Mouse (Mus musculus): Measurements from ENCODE around the gene Olfr1369-ps1.
"Not testable (repeated sequence)": the region's sequence is repeated elsewhere in the genome, so short reads cannot be mapped to it uniquely, and the experiment has no call there.

Olfr1369-ps1 gene

GRCm38 (mm10) chr13:21111183-21111582, at the start of gene Olfr1369-ps1:
TSS of gene Olfr1369-ps1 (plus strand) at chr13:21111483.
- in situ Hi-C loops (cut with MboI, MseI), result loop anchor here (25.0 kb wide), 1 partner anchor 1349 kb away; no protein-coding TSS in a partner anchor

- in situ Hi-C loops (cut with MboI, MseI), result no loop called here
These were observed 45.3 kb upstream of the Olfr1369-ps1 start for GRCm38 (mm10) chr13:21066021-21066420.

- in situ Hi-C loops (cut with MboI, MseI), result no loop called here
These were observed 36.4 kb upstream of the Olfr1369-ps1 start, which contains the start of gene Olfr1370 for GRCm38 (mm10) chr13:21074847-21075246. TSS of gene Olfr1370 (minus strand) at chr13:21074947.

- in situ Hi-C loops (cut with MboI, MseI), result no loop called here
These were observed 28.6 kb upstream of the Olfr1369-ps1 start for GRCm38 (mm10) chr13:21082686-21083085.

- in situ Hi-C loops (cut with MboI, MseI), result loop anchor here (25.0 kb wide), 1 partner anchor 1347 kb away; no protein-coding TSS in a partner anchor
These were observed 1.5 kb upstream of the Olfr1369-ps1 start for GRCm38 (mm10) chr13:21109759-21110158.

GRCm38 (mm10) chr13:21110441-21110840, 842 bp upstream of the Olfr1369-ps1 start:
- in situ Hi-C loops (cut with MboI, MseI), result loop anchor here (25.0 kb wide), 1 partner anchor 1348 kb away; no protein-coding TSS in a partner anchor

- in situ Hi-C loops (cut with MboI, MseI), result loop anchor here (25.0 kb wide), 1 partner anchor 1352 kb away; no protein-coding TSS in a partner anchor
These were observed 2.8 kb downstream of the Olfr1369-ps1 start for GRCm38 (mm10) chr13:21114121-21114520.

- in situ Hi-C loops (cut with MboI, MseI), result not testable (repeated sequence)
These were observed 18.1 kb downstream of the Olfr1369-ps1 start, which contains the start of gene Olfr263 for GRCm38 (mm10) chr13:21129339-21129738. TSS of gene Olfr263 (plus strand) at chr13:21129639.

- in situ Hi-C loops (cut with MboI, MseI), result no loop called here
These were observed 31.1 kb downstream of the Olfr1369-ps1 start for GRCm38 (mm10) chr13:21142421-21142820.

- in situ Hi-C loops (cut with MboI, MseI), result no loop called here
These were observed 34.5 kb downstream of the Olfr1369-ps1 start, which contains the start of gene Olfr1368 for GRCm38 (mm10) chr13:21145767-21146166. TSS of gene Olfr1368 (minus strand) at chr13:21145867.

- in situ Hi-C loops (cut with MboI, MseI), result loop anchor here (5.0 kb wide), 1 partner anchor 854 kb away; no protein-coding TSS in a partner anchor
These were observed 44.6 kb downstream of the Olfr1369-ps1 start for GRCm38 (mm10) chr13:21155888-21156287.

- in situ Hi-C loops (cut with MboI, MseI), result loop anchor here (5.0 kb wide), 1 partner anchor 856 kb away; no protein-coding TSS in a partner anchor
These were observed 46.8 kb downstream of the Olfr1369-ps1 start for GRCm38 (mm10) chr13:21158071-21158470.

GRCm38 (mm10) chr13:21158785-21159474, 47.6 kb downstream of the Olfr1369-ps1 start:
- in situ Hi-C loops (cut with MboI, MseI), result loop anchor here (5.0 kb wide), 1 partner anchor 857 kb away; no protein-coding TSS in a partner anchor

GRCm38 (mm10) chr13:21159475-21159819, 48.2 kb downstream of the Olfr1369-ps1 start:
- in situ Hi-C loops (cut with MboI, MseI), result loop anchor here (5.0 kb wide), 1 partner anchor 857 kb away; no protein-coding TSS in a partner anchor

GRCm38 (mm10) chr13:21160041-21160511, 48.8 kb downstream of the Olfr1369-ps1 start:
- in situ Hi-C loops (cut with MboI, MseI), result no loop called here

GRCm38 (mm10) chr13:21160657-21161590, 49.6 kb downstream of the Olfr1369-ps1 start:
- in situ Hi-C loops (cut with MboI, MseI), result no loop called here

GRCm38 (mm10) chr13:21161591-21161990, 50.3 kb downstream of the Olfr1369-ps1 start:
- in situ Hi-C loops (cut with MboI, MseI), result no loop called here

- in situ Hi-C loops (cut with MboI, MseI), result no loop called here
These were observed 51.3 kb downstream of the Olfr1369-ps1 start for GRCm38 (mm10) chr13:21162591-21162990.

- in situ Hi-C loops (cut with MboI, MseI), result no loop called here
These were observed 55.9 kb downstream of the Olfr1369-ps1 start for GRCm38 (mm10) chr13:21166936-21167909.

- in situ Hi-C loops (cut with MboI, MseI), result no loop called here
These were observed 56.6 kb downstream of the Olfr1369-ps1 start for GRCm38 (mm10) chr13:21167910-21168300.
